Mouse (Mus musculus) heart, embryonic 12.5 days (tissue): ENCODE measurements at regions not wholly inside any gene's neighbourhood (a gene's known extent, or its start where the extent isn't known, plus 50 kb on each side); places are given as distances from the start of the nearest gene placed in this dataset.
"Not testable (repeated sequence)": the region's sequence is repeated elsewhere in the genome, so short reads cannot be mapped to it uniquely, and the experiment has no call there.

Experiments used
- ATAC-seq: fragments of 200-750 bp; cut with Nextera tagmentation; 2 replicates; pipeline ENCODE4 v1.8.0; 2017; ENCODE audit warnings: moderate TSS enrichment, moderate library complexity; ENCODE audit not compliant: insufficient number of reproducible peaks, low FRiP score
- H3K27ac ChIP-seq: fragments of 300-500 bp; sonication (generic); 2 replicates; pipeline ENCODE4 v1.5.1; 2016; ENCODE audit warnings: mild to moderate bottlenecking, moderate library complexity; ENCODE audit not compliant: poor library complexity, severe bottlenecking
- H3K27me3 ChIP-seq: fragments of 300-500 bp; sonication (generic); replicated peaks from 2 replicates; pipeline ENCODE4 v1.6.1; 2016; ENCODE audit warnings: mild to moderate bottlenecking, moderate library complexity
- H3K36me3 ChIP-seq: fragments of 300-500 bp; sonication (generic); 2 replicates; pipeline ENCODE4 v1.6.1; 2016; ENCODE audit warnings: mild to moderate bottlenecking, moderate library complexity
- H3K4me1 ChIP-seq: fragments of 300-500 bp; sonication (generic); replicated peaks from 2 replicates; pipeline ENCODE4 v1.6.1; 2016; ENCODE audit warnings: mild to moderate bottlenecking
- H3K4me2 ChIP-seq: fragments of 300-500 bp; sonication (generic); 2 replicates; pipeline ENCODE4 v1.6.1; 2016; ENCODE audit warnings: mild to moderate bottlenecking, moderate library complexity
- H3K4me3 ChIP-seq: fragments of 300-500 bp; sonication (generic); 2 replicates; pipeline ENCODE4 v1.5.1; 2016; ENCODE audit warnings: mild to moderate bottlenecking
- H3K9ac ChIP-seq: fragments of 300-500 bp; sonication (generic); 2 replicates; pipeline ENCODE4 v1.6.1; 2016; ENCODE audit warnings: mild to moderate bottlenecking, moderate library complexity
- H3K9me3 ChIP-seq: fragments of 300-500 bp; sonication (generic); replicated peaks from 2 replicates; pipeline ENCODE4 v1.6.1; 2016; ENCODE audit warnings: mild to moderate bottlenecking, moderate library complexity
- WGBS: fragments of 180-500 bp; shearing (Covaris S2); methylation state at CpG from one replicate; pipeline ENCODE4 v1.1.7; 2016; 5-methylcytosine and 5-hydroxymethylcytosine counted together

DNA sequence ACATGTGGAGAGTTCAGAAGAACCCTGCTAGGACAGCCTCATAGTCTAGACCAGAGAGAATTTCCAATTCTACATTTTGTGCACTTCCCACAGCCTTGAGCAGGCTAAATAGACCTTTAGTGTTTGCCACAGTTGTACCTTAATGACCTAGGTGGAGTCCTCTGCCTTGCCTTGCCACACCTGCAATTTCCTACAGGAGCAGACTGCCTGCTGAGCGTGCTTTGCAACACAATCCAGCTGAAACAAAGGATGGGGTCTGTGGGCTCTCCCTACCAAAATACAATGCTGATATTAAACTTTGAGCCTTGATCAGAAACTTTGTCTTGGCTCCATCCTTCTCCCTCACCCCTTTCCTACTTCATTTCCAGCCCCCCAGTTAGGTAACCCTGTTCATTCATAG is 326.0 kb upstream of the Snx7 start:
- no peaks in the 10 kb centered on the region for H3K27me3 ChIP-seq
- no peak overlapping the region for H3K4me2 ChIP-seq
- H3K9ac ChIP-seq, result no peak overlapping the region
- H3K9me3 ChIP-seq, result no peaks in the 10 kb centered on the region
- H3K36me3 ChIP-seq, result no peaks in the 10 kb centered on the region
- 42% methylated on average over 1 of the region's 1 CpGs for WGBS
- H3K4me3 ChIP-seq, result no peak overlapping the region
- H3K27ac ChIP-seq, result no peak overlapping the region
- no peak for ATAC-seq
- H3K4me1 ChIP-seq, result no peaks in the 10 kb centered on the region

DNA sequence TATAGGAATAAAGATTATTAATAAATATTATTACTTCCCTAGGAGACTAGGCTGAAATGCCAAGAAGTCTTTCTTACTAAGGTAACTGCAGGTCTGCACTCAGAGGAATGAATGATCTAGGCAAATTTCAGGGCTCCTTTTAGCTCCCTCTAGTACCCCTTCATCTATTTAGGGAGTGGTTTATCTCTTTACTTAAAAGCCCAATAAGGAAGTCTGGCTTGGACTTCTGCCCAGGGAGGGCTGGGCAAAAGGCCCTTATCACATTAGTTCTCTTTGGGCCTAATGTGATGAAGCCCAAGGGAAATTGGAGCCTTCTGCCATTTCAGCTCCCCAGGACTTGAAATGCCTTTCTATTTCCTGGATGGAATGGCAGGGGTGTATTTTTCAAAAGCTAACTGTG is 320.6 kb upstream of the Snx7 start:
- Histone ChIP-seq H3K27ac (no peak overlapping the region), H3K27me3 (no peaks in the 10 kb centered on the region), H3K9ac (no peak overlapping the region), H3K36me3 (no peaks in the 10 kb centered on the region), H3K9me3 (no peaks in the 10 kb centered on the region), H3K4me3 (no peak overlapping the region), H3K4me2 (no peak overlapping the region), H3K4me1 (peaks cover 4% of the 10 kb centered on the region; the same call in 1 of the 2 replicates)
- 0 out of 2 replicates have a peak, but pooled peaks have one; percentile 29 for ATAC-seq

DNA sequence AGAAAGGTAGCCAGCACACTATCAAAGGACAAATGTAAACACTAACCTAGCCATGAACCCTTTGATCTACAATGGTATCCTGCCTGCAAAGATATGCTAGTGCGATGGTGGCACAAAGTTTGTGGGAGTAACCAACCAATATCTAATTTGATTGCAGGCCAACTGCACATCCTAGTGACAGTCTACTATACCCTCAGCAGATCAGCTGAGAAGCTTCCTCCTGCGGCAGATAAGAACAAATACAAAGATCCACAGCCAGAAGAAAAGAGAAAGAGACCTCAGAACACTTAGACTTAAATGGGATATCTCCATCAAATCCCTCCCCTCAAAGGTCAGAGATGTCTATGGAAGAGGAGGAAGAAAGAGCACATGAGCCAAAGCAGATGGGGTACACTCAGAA is 308.7 kb upstream of the Snx7 start:
- Histone ChIP-seq H3K9me3 (no peaks in the 10 kb centered on the region), H3K4me2 (no peak overlapping the region), H3K4me3 (no peak overlapping the region), H3K9ac (no peak overlapping the region), H3K27ac (no peak overlapping the region), H3K4me1 (no peaks in the 10 kb centered on the region), H3K27me3 (no peaks in the 10 kb centered on the region), H3K36me3 (no peaks in the 10 kb centered on the region)
- ATAC-seq, result no peak
- 67% methylated on average over 2 of the region's 2 CpGs for WGBS

DNA sequence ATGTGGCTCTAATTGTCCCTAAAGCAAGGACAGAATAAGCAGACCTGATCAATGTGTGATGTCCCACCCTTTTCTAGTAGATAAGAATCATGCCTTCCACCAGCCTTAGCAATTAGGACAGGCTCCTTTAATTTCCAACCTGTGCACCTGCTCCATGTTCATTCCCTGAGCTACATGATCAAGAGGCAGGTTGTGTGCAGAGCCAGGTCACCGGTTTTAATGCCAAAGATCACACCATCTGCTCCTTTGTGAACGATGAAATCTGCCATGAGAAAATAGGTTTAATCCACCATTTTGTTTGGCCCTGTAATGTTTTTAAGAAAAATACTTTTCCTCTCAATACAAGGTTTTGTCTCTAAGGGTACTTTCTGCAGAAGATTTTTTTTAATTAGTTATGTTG is 294.2 kb upstream of the Snx7 start:
- Histone ChIP-seq H3K27me3 (no peaks in the 10 kb centered on the region), H3K36me3 (no peaks in the 10 kb centered on the region), H3K4me3 (no peak overlapping the region), H3K27ac (no peak overlapping the region), H3K4me1 (no peaks in the 10 kb centered on the region), H3K4me2 (no peak overlapping the region), H3K9ac (no peak overlapping the region), H3K9me3 (no peaks in the 10 kb centered on the region)
- 73% methylated on average over 2 of the region's 2 CpGs for WGBS
- no peak for ATAC-seq

DNA sequence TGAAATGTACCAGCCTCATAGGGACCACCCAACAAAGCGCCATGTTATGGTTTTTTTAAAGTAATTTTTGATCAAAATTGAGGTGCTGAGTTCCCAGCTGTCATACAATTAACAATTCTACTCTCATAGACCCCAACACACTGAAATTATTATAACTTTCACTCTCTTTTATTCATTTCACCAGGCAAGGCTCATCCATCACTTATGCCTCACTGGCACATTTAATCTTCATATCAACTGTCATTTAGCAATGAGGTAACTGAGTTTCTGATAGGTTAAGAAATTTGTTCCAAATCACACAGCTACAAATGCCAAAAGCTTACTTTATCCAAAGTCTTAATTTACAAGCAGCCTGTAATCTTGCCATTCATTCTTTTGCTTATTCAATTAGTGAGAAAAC is 276.1 kb upstream of the Snx7 start:
- Histone ChIP-seq H3K27ac (no peak overlapping the region), H3K9me3 (no peaks in the 10 kb centered on the region), H3K4me3 (no peak overlapping the region), H3K4me1 (no peaks in the 10 kb centered on the region), H3K4me2 (no peak overlapping the region), H3K36me3 (no peaks in the 10 kb centered on the region), H3K27me3 (no peaks in the 10 kb centered on the region), H3K9ac (no peak overlapping the region)
- 85% methylated on average over 1 of the region's 1 CpGs for WGBS
- no peak for ATAC-seq

DNA sequence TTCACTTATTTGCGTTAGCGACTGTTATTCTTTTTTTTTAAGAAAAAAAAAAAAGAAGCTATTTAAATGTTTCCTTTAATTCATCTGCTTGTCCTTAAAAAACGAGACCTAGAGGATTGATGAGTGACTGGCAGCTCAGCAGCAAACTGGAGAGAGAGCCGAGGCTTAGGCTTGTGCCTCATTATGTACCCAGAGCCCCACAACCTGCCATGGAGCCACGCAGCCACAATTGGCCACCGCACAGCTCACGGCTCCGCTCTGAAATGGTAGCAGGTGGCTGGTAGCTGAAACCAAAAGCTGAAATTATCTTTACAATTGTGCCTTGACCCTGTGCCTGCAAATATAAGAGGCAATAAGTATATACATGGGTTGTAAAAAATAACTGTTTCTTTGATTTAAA is 273.0 kb upstream of the Snx7 start:
- no peak for ATAC-seq
- H3K27ac ChIP-seq, result no peak overlapping the region
- no peaks in the 10 kb centered on the region for H3K27me3 ChIP-seq
- no peaks in the 10 kb centered on the region for H3K36me3 ChIP-seq
- no peaks in the 10 kb centered on the region for H3K4me1 ChIP-seq
- no peak overlapping the region for H3K9ac ChIP-seq
- H3K9me3 ChIP-seq, result no peaks in the 10 kb centered on the region
- no peak overlapping the region for H3K4me3 ChIP-seq
- no peak overlapping the region for H3K4me2 ChIP-seq
- WGBS, result 81% methylated on average over 8 of the region's 8 CpGs

DNA sequence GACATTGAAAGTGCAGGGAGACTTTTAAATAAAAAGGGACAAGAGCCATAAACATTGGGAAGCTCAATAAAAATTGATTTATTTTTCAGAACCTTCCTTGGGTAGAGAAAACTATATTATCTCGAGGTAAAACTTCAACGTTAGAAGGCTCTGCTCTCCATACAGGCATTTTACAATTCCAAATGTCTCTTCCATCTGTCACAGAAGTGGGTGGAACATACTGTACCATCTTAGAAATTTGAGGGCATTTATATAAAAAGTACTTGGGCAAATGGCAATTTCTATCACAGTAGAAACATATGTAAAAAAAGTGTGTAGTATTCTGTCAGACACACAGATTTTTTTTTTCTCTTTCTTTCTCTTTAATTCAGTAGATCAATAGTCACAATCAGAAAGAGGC is 271.4 kb upstream of the Snx7 start:
- Histone ChIP-seq H3K4me1 (no peaks in the 10 kb centered on the region), H3K27me3 (no peaks in the 10 kb centered on the region), H3K4me2 (no peak overlapping the region), H3K27ac (no peak overlapping the region), H3K36me3 (no peaks in the 10 kb centered on the region), H3K4me3 (no peak overlapping the region), H3K9me3 (no peaks in the 10 kb centered on the region), H3K9ac (no peak overlapping the region)
- 73% methylated on average over 2 of the region's 2 CpGs for WGBS
- ATAC-seq, result no peak

DNA sequence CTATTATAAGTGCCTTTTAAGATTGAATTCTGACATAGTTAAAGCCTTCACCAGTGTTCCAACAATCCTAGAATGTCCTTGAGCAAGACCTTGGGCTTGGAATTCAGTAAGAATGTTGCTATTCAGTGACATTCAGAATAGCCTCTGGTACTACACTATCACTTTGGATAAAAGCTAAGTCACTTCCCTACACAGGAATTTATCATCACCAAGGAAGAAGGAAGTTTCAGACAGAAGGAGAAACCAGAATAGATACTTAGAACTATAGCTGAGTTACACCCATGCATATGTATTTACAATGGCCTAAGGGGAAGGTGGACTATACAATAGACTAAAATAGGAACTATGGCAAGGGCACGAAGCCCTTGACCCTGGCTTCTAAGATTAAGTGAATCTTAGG is 259.6 kb upstream of the Snx7 start:
- not testable (repeated sequence) for H3K4me2 ChIP-seq, H3K27ac ChIP-seq, H3K9ac ChIP-seq, H3K9me3 ChIP-seq, H3K36me3 ChIP-seq, H3K4me1 ChIP-seq, H3K27me3 ChIP-seq, H3K4me3 ChIP-seq, ATAC-seq
- 63% methylated on average over 1 of the region's 1 CpGs for WGBS

DNA sequence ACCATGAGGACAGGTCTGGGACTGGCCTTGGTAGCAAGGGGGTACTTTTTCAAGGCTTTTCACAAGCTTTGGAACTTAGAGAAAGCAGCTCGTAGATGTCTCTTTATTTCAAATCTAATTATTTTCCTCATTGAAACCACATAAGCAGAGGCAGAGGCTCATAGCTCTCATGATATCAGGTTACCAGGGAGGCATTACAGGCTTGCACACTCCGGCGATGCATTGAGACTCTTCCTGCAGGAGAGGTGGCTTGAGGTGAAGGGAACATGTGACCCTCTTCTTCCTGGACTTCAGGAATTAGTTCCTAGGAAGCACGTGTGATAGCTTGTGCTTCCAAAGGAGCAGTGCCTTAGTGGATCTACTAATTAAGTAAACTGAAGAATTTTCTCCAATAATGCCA is 233.9 kb upstream of the Snx7 start:
- no peaks in the 10 kb centered on the region for H3K36me3 ChIP-seq
- ATAC-seq, result no peak
- no peak overlapping the region for H3K9ac ChIP-seq
- no peaks in the 10 kb centered on the region for H3K27me3 ChIP-seq
- H3K9me3 ChIP-seq, result no peaks in the 10 kb centered on the region
- 67% methylated on average over 4 of the region's 4 CpGs for WGBS
- H3K27ac ChIP-seq, result no peak overlapping the region
- no peaks in the 10 kb centered on the region for H3K4me1 ChIP-seq
- H3K4me3 ChIP-seq, result no peak overlapping the region
- H3K4me2 ChIP-seq, result no peak overlapping the region

DNA sequence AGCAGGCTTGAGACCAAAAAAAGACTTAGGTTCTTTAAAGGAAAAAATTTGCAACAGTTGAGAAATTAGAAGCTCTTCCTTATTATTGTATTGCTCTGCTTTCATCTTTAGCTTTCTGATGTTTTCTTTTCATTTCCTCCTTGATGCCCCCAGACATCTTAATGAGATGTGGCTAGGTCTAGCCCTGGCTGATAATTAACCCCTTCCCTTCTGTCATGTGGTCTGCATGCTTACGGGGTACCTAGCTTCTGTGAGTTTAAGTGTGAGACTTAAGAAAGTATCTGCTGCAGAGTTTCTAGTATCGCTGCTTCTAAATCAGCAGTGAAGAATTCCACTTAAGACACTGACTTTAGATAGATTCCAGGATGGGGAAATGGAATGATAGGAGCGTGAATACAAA is 215.8 kb upstream of the Snx7 start:
- H3K4me3 ChIP-seq, result no peak overlapping the region
- WGBS, result 71% methylated on average over 3 of the region's 3 CpGs
- H3K4me1 ChIP-seq, result no peaks in the 10 kb centered on the region
- H3K9me3 ChIP-seq, result no peaks in the 10 kb centered on the region
- no peak overlapping the region for H3K27ac ChIP-seq
- H3K27me3 ChIP-seq, result no peaks in the 10 kb centered on the region
- H3K9ac ChIP-seq, result no peak overlapping the region
- no peaks in the 10 kb centered on the region for H3K36me3 ChIP-seq
- H3K4me2 ChIP-seq, result no peak overlapping the region
- no peak for ATAC-seq

DNA sequence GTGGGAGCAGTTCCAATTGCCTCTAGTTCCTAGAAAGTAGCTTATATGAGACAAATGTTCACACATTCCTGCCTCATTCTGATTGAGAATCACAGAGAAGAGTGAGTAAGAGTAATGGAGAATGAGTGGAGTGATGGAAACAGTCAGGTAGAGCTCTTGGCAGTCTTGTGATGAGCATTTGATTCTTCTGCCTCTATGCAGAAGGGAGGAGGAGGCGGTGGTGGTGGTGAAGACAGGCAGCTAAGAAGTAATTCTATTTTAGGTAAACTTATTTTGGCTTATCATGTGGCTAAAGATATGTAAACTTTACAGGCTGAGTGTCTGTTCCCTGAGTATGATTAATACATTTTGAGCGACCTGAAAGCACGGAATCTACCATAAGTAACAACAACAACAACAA is 203.6 kb upstream of the Snx7 start:
- no peak overlapping the region for H3K4me2 ChIP-seq
- WGBS, result 64% methylated on average over 3 of the region's 3 CpGs
- H3K9me3 ChIP-seq, result no peaks in the 10 kb centered on the region
- no peaks in the 10 kb centered on the region for H3K27me3 ChIP-seq
- H3K36me3 ChIP-seq, result no peaks in the 10 kb centered on the region
- H3K4me1 ChIP-seq, result 0 out of 2 replicates have a peak, but pooled peaks cover 9% of the 10 kb centered on the region
- no peak overlapping the region for H3K27ac ChIP-seq
- no peak overlapping the region for H3K4me3 ChIP-seq
- no peak for ATAC-seq
- H3K9ac ChIP-seq, result no peak overlapping the region

DNA sequence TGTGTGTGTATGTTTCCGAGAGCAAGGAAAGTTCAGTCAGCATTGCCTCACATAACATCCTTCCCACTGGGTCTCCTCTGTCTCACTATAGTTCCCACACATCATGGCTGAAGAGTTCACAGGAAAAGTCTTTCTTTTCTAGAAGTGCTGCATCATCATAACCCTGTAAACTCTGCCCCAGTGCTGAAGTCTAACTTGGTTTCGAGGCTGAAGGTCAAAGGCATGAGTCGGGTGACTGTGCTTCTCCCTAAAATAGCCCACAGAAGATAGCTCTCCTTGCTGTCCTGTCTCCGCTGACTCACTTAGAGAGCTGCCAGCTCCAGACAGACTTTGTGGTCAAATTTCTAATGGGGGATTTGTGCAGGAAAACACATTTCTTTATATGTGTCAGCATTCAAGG is 201.4 kb upstream of the Snx7 start:
- no peaks in the 10 kb centered on the region for H3K9me3 ChIP-seq
- H3K9ac ChIP-seq, result no peak overlapping the region
- H3K27me3 ChIP-seq, result no peaks in the 10 kb centered on the region
- H3K27ac ChIP-seq, result peak overlapping the region; percentile 7; the same call in 1 of the 2 replicates
- H3K4me1 ChIP-seq, result 0 out of 2 replicates have a peak, but pooled peaks cover 9% of the 10 kb centered on the region
- no peak overlapping the region for H3K4me3 ChIP-seq
- H3K36me3 ChIP-seq, result no peaks in the 10 kb centered on the region
- 42% methylated on average over 4 of the region's 4 CpGs for WGBS
- 0 out of 2 replicates have a peak, but pooled peaks have one; percentile 61 for ATAC-seq
- H3K4me2 ChIP-seq, result no peak overlapping the region
